8 mouse cellular contexts compared by ENCODE assay signal in genomic region chr6:83161921-83162641, GRCm38 (mm10). TPM values are rescaled to one million over a fixed set of nuclear protein-coding genes. Genes with fewer than 3 reads are reported as not detected.
A peak's percentile ranks its signal among the peaks of the same experiment; 100 is the strongest.
DNase-seq lines count a peak whose midpoint lies in the region; TF ChIP-seq lines count a peak whose summit lies in the region.

No protein-coding gene starts in this region.

- no peaks in the 10 kb centered on the region for H3K9me3 ChIP-seq in midbrain, embryonic 10.5 days (replicated peaks)

- intact Hi-C loops in gastrocnemius, adult 2 months (cut with DNase I) = loop anchor here (5.0 kb wide), 2 partner anchors 105 to 165 kb away; partner anchors contain the start of genes Dqx1 and Htra2
- intact Hi-C loops in gastrocnemius, postnatal 36 days (cut with DNase I) = loop anchor here (2.0 to 5.0 kb wide), 2 partner anchors 47 to 105 kb away; partner anchors contain the start of gene Mogs
- intact Hi-C loops in heart, postnatal 10 days (cut with DNase I) = loop anchor here (2.0 to 5.0 kb wide), 2 partner anchors 105 to 165 kb away; no protein-coding TSS in a partner anchor

- peaks cover 44% of the 10 kb centered on the region for H3K27me3 ChIP-seq in midbrain, embryonic 10.5 days (ENCODE audit: low read depth, poor library complexity, severe bottlenecking)

- no peak for TF ChIP-seq CTCF in gastrocnemius, adult 2 months (IDR thresholded peaks at IDR 0.05)

- WGBS in midbrain, embryonic 10.5 days = under 1% methylated on average over 49 of the region's 49 CpGs

- H3K36me3 ChIP-seq in midbrain, embryonic 10.5 days = no peaks in the 10 kb centered on the region

- DNase-seq in gastrocnemius, adult 2 months = peak; percentile 63
- DNase-seq in gastrocnemius, postnatal 36 days = no peak
- DNase-seq in embryo, embryonic 10.5 days (ENCODE audit: low spot score) = peak; percentile 43
- DNase-seq in heart, postnatal 10 days = peak; percentile 44 to 50
- peak; percentile 57 to 71 for DNase-seq in kidney, postnatal 4 days
- peak; percentile 50 for DNase-seq in midbrain, embryonic 10.5 days (ENCODE audit: low spot score)
- peak; percentile 46 to 54 for DNase-seq in urinary bladder, postnatal 36 days (ENCODE audit: low spot score in 2 of 2)
- DNase-seq in thymus, postnatal 25 days = no peak

- H3K4me3 ChIP-seq in gastrocnemius, adult 2 months = peak overlapping the region; percentile 73
- H3K4me3 ChIP-seq in midbrain, embryonic 10.5 days = peak overlapping the region; percentile 48

- peaks cover 39% of the 10 kb centered on the region for H3K4me1 ChIP-seq in midbrain, embryonic 10.5 days

- peak overlapping the region; percentile 20 for H3K27ac ChIP-seq in gastrocnemius, adult 2 months
- peak overlapping the region; percentile 50; the same call in 1 of the 2 replicates for H3K27ac ChIP-seq in midbrain, embryonic 10.5 days (replicated peaks)

RNA-seq across cellular contexts. Expression of gene Dctn1, which starts 3.6 kb away (rescaled TPM):
- 100 to 1,000 TPM; 129 to 139 TPM for total RNA-seq in gastrocnemius, adult 2 months (2021)
- total RNA-seq in gastrocnemius, postnatal 36 days (2021) = 100 to 1,000 TPM; 128 to 135 TPM
- 100 to 1,000 TPM; 121 to 127 TPM for total RNA-seq in heart, postnatal 10 days (2021)
- polyA plus RNA-seq in midbrain, embryonic 10.5 days (2016; fragmentation: Nextera tagmentation; extraction: Ambion mirVana) = 105 and 128 TPM in 2 replicates

RNA-seq across cellular contexts. Expression of gene 1700003E16Rik, which starts 5.9 kb away (rescaled TPM):
- under 1 TPM in 1 of 2 experiments, not detected in 1; 0.11 TPM for total RNA-seq in gastrocnemius, adult 2 months (2021)
- total RNA-seq in gastrocnemius, postnatal 36 days (2021) = under 1 TPM in 1 of 2 experiments, not detected in 1; 0.13 TPM
- under 1 TPM in 1 of 2 experiments, not detected in 1; 0.12 TPM for total RNA-seq in heart, postnatal 10 days (2021)
- 1.9 and 2.0 TPM in 2 replicates for polyA plus RNA-seq in midbrain, embryonic 10.5 days (2016; fragmentation: Nextera tagmentation; extraction: Ambion mirVana)

RNA-seq across cellular contexts. Expression of gene Wdr54, which starts 5.9 kb away (rescaled TPM):
- total RNA-seq in gastrocnemius, adult 2 months (2021) = 1 to 10 TPM in 1 of 2 experiments, under 1 TPM in 1; 0.84 to 1.1 TPM
- 1 to 10 TPM in 1 of 2 experiments, under 1 TPM in 1; 0.92 to 1.3 TPM for total RNA-seq in gastrocnemius, postnatal 36 days (2021)
- total RNA-seq in heart, postnatal 10 days (2021) = 1 to 10 TPM; 1.7 to 1.8 TPM
- polyA plus RNA-seq in midbrain, embryonic 10.5 days (2016; fragmentation: Nextera tagmentation; extraction: Ambion mirVana) = 13.0 and 14.6 TPM in 2 replicates

RNA-seq across cellular contexts. Expression of gene Rtkn, which starts 26.8 kb away (rescaled TPM):
- 10 to 100 TPM; 12.2 to 15.3 TPM for total RNA-seq in gastrocnemius, adult 2 months (2021)
- 10 to 100 TPM; 11.3 to 13.8 TPM for total RNA-seq in gastrocnemius, postnatal 36 days (2021)
- total RNA-seq in heart, postnatal 10 days (2021) = 10 to 100 TPM; 10.7 to 11.7 TPM
- 35.3 and 39.7 TPM in 2 replicates for polyA plus RNA-seq in midbrain, embryonic 10.5 days (2016; fragmentation: Nextera tagmentation; extraction: Ambion mirVana)

RNA-seq across cellular contexts. Expression of gene Ino80b, which starts 36.9 kb away (rescaled TPM):
- 10 to 100 TPM; 13.7 to 16.3 TPM for total RNA-seq in gastrocnemius, adult 2 months (2021)
- total RNA-seq in gastrocnemius, postnatal 36 days (2021) = 10 to 100 TPM; 14.3 to 14.5 TPM
- 10 to 100 TPM; 14.6 to 17.6 TPM for total RNA-seq in heart, postnatal 10 days (2021)
- polyA plus RNA-seq in midbrain, embryonic 10.5 days (2016; fragmentation: Nextera tagmentation; extraction: Ambion mirVana) = 18.2 and 18.7 TPM in 2 replicates

Comparison
In these comparisons a context has a peak if more than half of its experiments do, and no peak if none do; other contexts are left out.
1. DNase-seq: peak in gastrocnemius, adult 2 months (single experiment), embryo, embryonic 10.5 days (single experiment), heart, postnatal 10 days (2 of 2), kidney, postnatal 4 days (2 of 2), midbrain, embryonic 10.5 days (single experiment) and urinary bladder, postnatal 36 days (2 of 2); none in gastrocnemius, postnatal 36 days (0 of 2) and thymus, postnatal 25 days (single experiment).